Mouse (Mus musculus): Measurements from ENCODE around the gene Slc29a4. TPM values are rescaled to one million over a fixed set of nuclear protein-coding genes. Genes with fewer than 3 reads are reported as not detected.

The Slc29a4 gene
- 0.07 TPM for polyA plus RNA-seq (2014; fragmentation: Illumina TruSeq; extraction: RNeasy Lipid Tissue Mini Kit (QIAGEN cat#74804); ENCODE audit: low read depth, low replicate concordance)

GRCm38 (mm10) chr5:142692248-142692647 lies at the start of gene Slc29a4:
Gene Slc29a4, plus strand, starts transcription at chr5:142692512.

Other genes with a start within 250 kb of the Slc29a4 start
- 0.48 TPM for gene Ap5z1, start 228.6 kb upstream of the Slc29a4 start, polyA plus RNA-seq (2014; fragmentation: Illumina TruSeq; extraction: RNeasy Lipid Tissue Mini Kit (QIAGEN cat#74804); ENCODE audit: low read depth, low replicate concordance)
- gene Papolb, start 162.4 kb upstream of the Slc29a4 start, polyA plus RNA-seq (2014; fragmentation: Illumina TruSeq; extraction: RNeasy Lipid Tissue Mini Kit (QIAGEN cat#74804); ENCODE audit: low read depth, low replicate concordance), result 898 TPM
- gene Radil, start 141.4 kb upstream of the Slc29a4 start, polyA plus RNA-seq (2014; fragmentation: Illumina TruSeq; extraction: RNeasy Lipid Tissue Mini Kit (QIAGEN cat#74804); ENCODE audit: low read depth, low replicate concordance), result 6.0 TPM
- 27.8 TPM for gene Mmd2, start 83.7 kb upstream of the Slc29a4 start, polyA plus RNA-seq (2014; fragmentation: Illumina TruSeq; extraction: RNeasy Lipid Tissue Mini Kit (QIAGEN cat#74804); ENCODE audit: low read depth, low replicate concordance)
- 25.3 TPM for gene Wipi2, start 64.8 kb upstream of the Slc29a4 start, polyA plus RNA-seq (2014; fragmentation: Illumina TruSeq; extraction: RNeasy Lipid Tissue Mini Kit (QIAGEN cat#74804); ENCODE audit: low read depth, low replicate concordance)
- gene Tnrc18, start 125.2 kb downstream of the Slc29a4 start, polyA plus RNA-seq (2014; fragmentation: Illumina TruSeq; extraction: RNeasy Lipid Tissue Mini Kit (QIAGEN cat#74804); ENCODE audit: low read depth, low replicate concordance), result 2.2 TPM
- gene Fbxl18, start 202.9 kb downstream of the Slc29a4 start, polyA plus RNA-seq (2014; fragmentation: Illumina TruSeq; extraction: RNeasy Lipid Tissue Mini Kit (QIAGEN cat#74804); ENCODE audit: low read depth, low replicate concordance), result 1.1 TPM
- 306 TPM for gene Actb, start 214.2 kb downstream of the Slc29a4 start, polyA plus RNA-seq (2014; fragmentation: Illumina TruSeq; extraction: RNeasy Lipid Tissue Mini Kit (QIAGEN cat#74804); ENCODE audit: low read depth, low replicate concordance)